Mouse (Mus musculus): Measurements from ENCODE around the gene Gpn2. TPM values are rescaled to one million over a fixed set of nuclear protein-coding genes. Genes with fewer than 3 reads are reported as not detected.

Gene Gpn2
- total RNA-seq (2012; rRNA removed) (36.2 and 37.4 TPM in 2 replicates), total RNA-seq (2014; rRNA removed) (30.0 and 35.9 TPM in 2 replicates), polyA plus RNA-seq (2012; ENCODE audit: insufficient read length, low read depth) (34.1 and 36.8 TPM in 2 replicates)

DNA sequence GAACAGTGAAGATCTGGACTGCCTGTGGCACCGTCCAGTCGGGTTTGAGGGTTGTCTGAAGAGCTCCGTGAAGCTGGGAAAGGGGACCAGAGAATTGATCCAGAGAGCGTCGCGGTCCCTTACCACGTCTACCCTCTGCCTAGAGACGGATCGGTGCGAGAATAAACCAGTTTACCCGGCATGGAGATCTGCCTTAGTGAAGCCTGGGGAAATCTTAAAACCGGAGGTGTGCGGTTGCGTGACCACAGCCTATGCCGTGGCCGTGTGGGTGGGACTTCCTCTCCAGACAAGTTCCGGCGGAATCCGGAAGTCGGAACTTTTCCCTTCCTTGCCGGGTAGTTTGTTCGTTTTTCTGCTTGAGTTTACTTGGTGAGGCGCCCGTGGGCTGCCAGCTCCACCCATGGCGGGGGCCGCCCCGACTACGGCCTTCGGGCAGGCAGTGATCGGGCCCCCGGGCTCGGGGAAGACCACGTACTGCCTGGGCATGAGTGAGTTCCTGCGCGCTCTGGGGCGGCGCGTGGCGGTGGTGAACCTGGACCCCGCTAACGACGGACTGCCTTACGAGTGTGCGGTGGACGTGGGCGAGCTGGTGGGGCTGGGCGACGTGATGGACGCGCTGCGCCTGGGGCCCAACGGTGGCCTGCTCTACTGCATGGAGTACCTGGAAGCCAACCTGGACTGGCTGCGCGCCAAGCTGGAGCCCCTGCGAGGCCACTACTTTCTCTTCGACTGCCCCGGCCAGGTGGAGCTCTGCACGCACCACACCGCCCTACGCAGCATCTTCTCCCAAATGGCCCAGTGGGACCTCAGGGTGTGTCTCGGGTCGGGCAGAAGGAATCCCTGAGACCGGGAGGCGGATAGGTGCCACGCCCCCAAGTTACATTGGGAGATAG, at the start of gene Gpn2:
Gene Gpn2 (plus strand): TSS at position 304 of the 893 bp plus-strand sequence.
- Histone ChIP-seq H3K79me2 (replicated peaks; ENCODE audit: control insufficient read depth, extremely low read depth, insufficient read depth, poor library complexity, severe bottlenecking) (peaks cover 6% of the 10 kb centered on the region), H3K36me3 (replicated peaks in 1 of 2; ENCODE audit: control insufficient read depth in 1 of 2, insufficient read depth in 1 of 2, low read length in 1 of 2) (peaks cover 58 to 73% of the 10 kb centered on the region in 2 experiments), H3K27me3 (replicated peaks) (no peaks in the 10 kb centered on the region), H3K9ac (ENCODE audit: insufficient read depth, low read depth) (peak within 1 kb of the TSS; percentile 88), H3K4me2 (ENCODE audit: insufficient read depth, low read depth, poor library complexity, severe bottlenecking) (peak within 1 kb of the TSS; percentile 91), H3K9me3 (replicated peaks; ENCODE audit: low read length) (no peaks in the 10 kb centered on the region), H3K4me1 (ENCODE audit: control insufficient read depth in 1 of 2, insufficient read depth in 2 of 2) (peaks cover 2 to 30% of the 10 kb centered on the region in 2 experiments; a peak in 3 of 4 replicates), H3K4me3 (replicated peaks in 1 of 3; ENCODE audit: low read depth in 2 of 3, low read length in 2 of 3, poor library complexity in 1 of 3) (peak within 1 kb of the TSS; percentile 78 to 99 (median 90)), H3K27ac (ENCODE audit: insufficient read depth, low read depth) (peak within 1 kb of the TSS; percentile 66)
- peak; percentile 92 for DNase-seq (ENCODE audit: extremely low read depth)
- dilution Hi-C loops (cut with MboI; ENCODE audit: extremely low pct_ligation_motif_present, extremely low pct_unique_long_range_greater_than_20kb, low sequenced_read_pairs) = no loop called here
- in situ Hi-C loops (cut with MboI; ENCODE audit: low pct_ligation_motif_present, low pct_unique_long_range_greater_than_20kb, low sequenced_read_pairs) = loop anchor here (25.0 kb wide), 1 partner anchor 503 kb away; the partner anchor contains the start of gene Cd52
- TF ChIP-seq USF2 (conservative IDR thresholded peaks at IDR 0.05; ENCODE audit: low read depth, low read length) (no peak), ZC3H11A (IDR thresholded peaks at IDR 0.05; ENCODE audit: low read depth, low read length) (no peak), NRF1 (IDR thresholded peaks at IDR 0.05; ENCODE audit: low read depth, low read length) (peak; percentile 73), EP300 (IDR thresholded peaks at IDR 0.05; ENCODE audit: low read length) (no peak), MAX (IDR thresholded peaks at IDR 0.05; ENCODE audit: low read length) (no peak), RCOR1 (conservative IDR thresholded peaks at IDR 0.05; ENCODE audit: low read depth, low read length) (no peak), ZMIZ1 (IDR thresholded peaks at IDR 0.05; ENCODE audit: low read depth, low read length) (no peak), JUND (conservative IDR thresholded peaks at IDR 0.05; ENCODE audit: low read depth, low read length) (no peak), POLR2A (IDR thresholded peaks at IDR 0.05; ENCODE audit: low read depth, low read length) (peak; percentile 83), MYC (IDR thresholded peaks at IDR 0.05; ENCODE audit: low read depth, low read length) (peak; percentile 58; the same call in 1 of the 2 replicates), CHD2 (IDR thresholded peaks at IDR 0.05; ENCODE audit: low read length) (no peak), SMC3 (IDR thresholded peaks at IDR 0.05; ENCODE audit: low read depth, low read length) (no peak), MEF2A (IDR thresholded peaks at IDR 0.05; ENCODE audit: borderline replicate concordance, low read depth, low read length) (no peak), HCFC1 (IDR thresholded peaks at IDR 0.05; ENCODE audit: low read depth, low read length) (peak; percentile 86), MXI1 (IDR thresholded peaks at IDR 0.05; ENCODE audit: low read depth, low read length) (peak; percentile 71; the same call in 1 of the 2 replicates), CHD1 (IDR thresholded peaks at IDR 0.05; ENCODE audit: low read depth, low read length) (no peak), POLR2AphosphoS2 (IDR thresholded peaks at IDR 0.05; ENCODE audit: low read depth, low read length) (peak; percentile 83), KAT2A (IDR thresholded peaks at IDR 0.05; ENCODE audit: insufficient replicate concordance, low read length) (peak; percentile 80; the same call in 1 of the 2 replicates), ZKSCAN1 (IDR thresholded peaks at IDR 0.05; ENCODE audit: borderline replicate concordance, low read depth, low read length) (no peak), ZNF384 (IDR thresholded peaks at IDR 0.05; ENCODE audit: low read depth, low read length) (no peak), TBP (conservative IDR thresholded peaks at IDR 0.05; ENCODE audit: low read depth, low read length) (peak; percentile 83), IRF4 (IDR thresholded peaks at IDR 0.05; ENCODE audit: low read depth, low read length) (no peak; the same call in 1 of the 2 replicates), MAFK (IDR thresholded peaks at IDR 0.05; ENCODE audit: insufficient replicate concordance, low read length) (no peak), NELFE (IDR thresholded peaks at IDR 0.05; ENCODE audit: low read depth, low read length) (peak; percentile 70; the same call in 1 of the 2 replicates), RAD21 (IDR thresholded peaks at IDR 0.05; ENCODE audit: low read depth, low read length) (no peak), CTCF (conservative IDR thresholded peaks at IDR 0.05 in 1 of 2, IDR thresholded peaks at IDR 0.05 in 1 of 2; ENCODE audit: low read depth in 2 of 2, low read length in 2 of 2) (no peak), SIN3A (IDR thresholded peaks at IDR 0.05; ENCODE audit: low read length) (peak; percentile 95), MAZ (IDR thresholded peaks at IDR 0.05; ENCODE audit: low read depth, low read length) (no peak), ELF1 (IDR thresholded peaks at IDR 0.05; ENCODE audit: low read depth, low read length) (peak; percentile 96), TCF12 (IDR thresholded peaks at IDR 0.05; ENCODE audit: low read depth, low read length) (peak; percentile 65), BHLHE40 (IDR thresholded peaks at IDR 0.05; ENCODE audit: low read depth, low read length) (peak; percentile 42)
